Mouse (Mus musculus) bone marrow macrophage, adult 2 months (primary cell): ENCODE data around the gene Cd44.

Source experiments
- CTCF ChIP-seq: IDR thresholded peaks from 2 replicates; pipeline ENCODE4 v1.5.1; 2012; ENCODE audit warnings: low read depth, mild to moderate bottlenecking, low read length, moderate library complexity
- POLR2A ChIP-seq: IDR thresholded peaks from 2 replicates; pipeline ENCODE4 v1.6.1; 2012; ENCODE audit warnings: mild to moderate bottlenecking, low read depth, low read length, borderline replicate concordance

- TF ChIP-seq CTCF (no peak), POLR2A (no peak)
Observed at GRCm38 (mm10) chr2:102873194-102873593, 28.3 kb downstream of the Cd44 start.
